In genomic region chr11:72407081-72407480, GRCm38 (mm10) we compare ENCODE assay signal across 15 mouse cellular contexts. TPM values are rescaled to one million over a fixed set of nuclear protein-coding genes. Genes with fewer than 3 reads are reported as not detected.
A peak's percentile ranks its signal among the peaks of the same experiment; 100 is the strongest.
DNase-seq lines count a peak whose midpoint lies in the region; ATAC-seq and TF ChIP-seq lines count a peak whose summit lies in the region.
"Had no signal": no experiment of that assay in that cellular context is flagged by ENCODE, and none has a peak within 500 bp of the region (broad histone marks: within the 10 kb centered on the region; RNA-seq: fewer than 3 reads in every experiment).

No protein-coding gene starts in this region.

- no peaks in the 10 kb centered on the region for H3K9me3 ChIP-seq in heart, embryonic 14.5 days (ENCODE audit: control insufficient read depth, low read length)
- no peaks in the 10 kb centered on the region for H3K9me3 ChIP-seq in lung, embryonic 16.5 days (ENCODE audit: control insufficient read depth, low read length)
- H3K9me3 ChIP-seq in intestine, embryonic 14.5 days (ENCODE audit: control insufficient read depth, low read length): no peaks in the 10 kb centered on the region
- no peaks in the 10 kb centered on the region for H3K9me3 ChIP-seq in stomach, postnatal 0 days (ENCODE audit: control insufficient read depth, low read length)
- H3K9me3 ChIP-seq: midbrain, embryonic 13.5 days had no signal

- 3% methylated on average over 3 of the region's 3 CpGs for WGBS in heart, embryonic 14.5 days
- 25% methylated on average over 3 of the region's 3 CpGs for WGBS in lung, embryonic 16.5 days
- 30% methylated on average over 3 of the region's 3 CpGs for WGBS in intestine, embryonic 14.5 days
- 34% methylated on average over 3 of the region's 3 CpGs for WGBS in stomach, postnatal 0 days

- ATAC-seq in heart, embryonic 14.5 days (ENCODE audit: insufficient number of reproducible peaks, insufficient read depth, low FRiP score, low read depth): no peak
- ATAC-seq in lung, embryonic 16.5 days (ENCODE audit: low read depth): no peak
- ATAC-seq in intestine, embryonic 14.5 days (replicated peaks; ENCODE audit: low FRiP score, low TSS enrichment, low read depth): no peak
- no peak for ATAC-seq in stomach, postnatal 0 days (ENCODE audit: low FRiP score, low TSS enrichment)
- ATAC-seq: forebrain, embryonic 16.5 days; midbrain, embryonic 13.5 days; Patski had no signal

- H3K4me2 ChIP-seq in heart, embryonic 14.5 days (ENCODE audit: low read length): peak overlapping the region; percentile 73
- H3K4me2 ChIP-seq in lung, embryonic 16.5 days (ENCODE audit: low read depth, low read length): peak overlapping the region; percentile 92
- peak overlapping the region; percentile 77 for H3K4me2 ChIP-seq in intestine, embryonic 14.5 days (ENCODE audit: low read length)
- H3K4me2 ChIP-seq in stomach, postnatal 0 days (replicated peaks; ENCODE audit: low read depth): peak overlapping the region; percentile 31; the same call in 1 of the 2 replicates
- H3K4me2 ChIP-seq: midbrain, embryonic 13.5 days had no signal

- peaks cover 31% of the 10 kb centered on the region for H3K36me3 ChIP-seq in heart, embryonic 14.5 days (ENCODE audit: control insufficient read depth, insufficient read depth, low read length)
- peaks cover 3% of the 10 kb centered on the region; the same call in 1 of the 2 replicates for H3K36me3 ChIP-seq in lung, embryonic 16.5 days (ENCODE audit: control insufficient read depth, insufficient read depth, low read length)
- H3K36me3 ChIP-seq in intestine, embryonic 14.5 days (ENCODE audit: control insufficient read depth, insufficient read depth, low read length): no peaks in the 10 kb centered on the region
- no peaks in the 10 kb centered on the region; the same call in 1 of the 2 replicates for H3K36me3 ChIP-seq in stomach, postnatal 0 days (ENCODE audit: control insufficient read depth, insufficient read depth, low read length)
- H3K36me3 ChIP-seq: midbrain, embryonic 13.5 days had no signal

- H3K9ac ChIP-seq in heart, embryonic 14.5 days (ENCODE audit: low read length): peak overlapping the region; percentile 67
- H3K9ac ChIP-seq in lung, embryonic 16.5 days (ENCODE audit: low read length): peak overlapping the region; percentile 93; the same call in 1 of the 2 replicates
- H3K9ac ChIP-seq in intestine, embryonic 14.5 days (ENCODE audit: low read length): no peak overlapping the region
- no peak overlapping the region for H3K9ac ChIP-seq in stomach, postnatal 0 days (ENCODE audit: low read length)
- H3K9ac ChIP-seq: midbrain, embryonic 13.5 days had no signal

- TF ChIP-seq EP300 in stomach, postnatal 0 days (optimal IDR thresholded peaks at IDR 0.05): no peak

- peak overlapping the region; percentile 31 to 93 for H3K4me3 ChIP-seq in heart, embryonic 14.5 days (ENCODE audit: control insufficient read depth in 1 of 2, insufficient read depth in 1 of 2, low read depth in 1 of 2, low read length in 2 of 2)
- H3K4me3 ChIP-seq in lung, embryonic 16.5 days (ENCODE audit: low read length): peak overlapping the region; percentile 96; the same call in 1 of the 2 replicates
- H3K4me3 ChIP-seq in intestine, embryonic 14.5 days (ENCODE audit: low read depth, low read length): no peak overlapping the region
- H3K4me3 ChIP-seq in stomach, postnatal 0 days (ENCODE audit: low read depth, low read length): no peak overlapping the region
- H3K4me3 ChIP-seq: midbrain, embryonic 13.5 days had no signal

- peaks cover 60 to 73% of the 10 kb centered on the region in 2 experiments for H3K4me1 ChIP-seq in heart, embryonic 14.5 days (ENCODE audit: control insufficient read depth in 2 of 2, insufficient read depth in 2 of 2, low read length in 2 of 2)
- H3K4me1 ChIP-seq in lung, embryonic 16.5 days (replicated peaks; ENCODE audit: control insufficient read depth, insufficient read depth, low read length): peaks cover 63% of the 10 kb centered on the region
- peaks cover 18% of the 10 kb centered on the region for H3K4me1 ChIP-seq in intestine, embryonic 14.5 days (replicated peaks; ENCODE audit: control insufficient read depth, insufficient read depth, low read length)
- peaks cover 3% of the 10 kb centered on the region for H3K4me1 ChIP-seq in stomach, postnatal 0 days (replicated peaks; ENCODE audit: control insufficient read depth, insufficient read depth)

- DNase-seq in heart, postnatal 36 days: no peak
- DNase-seq in lung, postnatal 10 days: no peak
- DNase-seq in intestine, embryonic 14.5 days (ENCODE audit: low spot score): no peak
- DNase-seq in stomach, postnatal 0 days (ENCODE audit: low spot score): peak; percentile 21
- DNase-seq in layer of hippocampus, adult 18-20 months (ENCODE audit: low spot score in 2 of 2): no peak
- DNase-seq: cerebellum, adult 9-10 months; layer of hippocampus, adult 9-11 months; right cerebral cortex, postnatal 4 days had no signal

- H3K27me3 ChIP-seq in heart, embryonic 14.5 days (ENCODE audit: control insufficient read depth, insufficient read depth, low read length): no peaks in the 10 kb centered on the region
- no peaks in the 10 kb centered on the region for H3K27me3 ChIP-seq in lung, embryonic 16.5 days (ENCODE audit: control insufficient read depth, insufficient read depth, low read depth, low read length)
- H3K27me3 ChIP-seq in intestine, embryonic 14.5 days (replicated peaks; ENCODE audit: control insufficient read depth, insufficient read depth, low read length): no peaks in the 10 kb centered on the region
- H3K27me3 ChIP-seq in stomach, postnatal 0 days (ENCODE audit: control insufficient read depth, insufficient read depth, low read length): no peaks in the 10 kb centered on the region
- H3K27me3 ChIP-seq: Patski had no signal

- intact Hi-C loops in heart, postnatal 36 days (cut with DNase I): no loop called here

- peak overlapping the region; percentile 95 to 96 for H3K27ac ChIP-seq in heart, embryonic 14.5 days (replicated peaks in 1 of 2; ENCODE audit: control insufficient read depth in 1 of 2, insufficient read depth in 1 of 2, low read depth in 2 of 2, low read length in 2 of 2)
- peak overlapping the region; percentile 94 for H3K27ac ChIP-seq in lung, embryonic 16.5 days (ENCODE audit: low read length)
- peak overlapping the region; percentile 48; the same call in 1 of the 2 replicates for H3K27ac ChIP-seq in intestine, embryonic 14.5 days (ENCODE audit: low read depth)
- peak overlapping the region; percentile 53; the same call in 1 of the 2 replicates for H3K27ac ChIP-seq in stomach, postnatal 0 days (replicated peaks)
- H3K27ac ChIP-seq: midbrain, embryonic 13.5 days had no signal

- TF ChIP-seq CTCF in stomach, postnatal 0 days (IDR thresholded peaks at IDR 0.05; ENCODE audit: low read depth): no peak

RNA-seq across cellular contexts. Expression of gene Smtnl2, which starts 4.4 kb away (rescaled TPM):
- 116 and 122 TPM in 2 replicates for polyA plus RNA-seq in heart, embryonic 14.5 days (2014; fragmentation: Nextera tagmentation; extraction: Ambion mirVana)
- total RNA-seq in heart, postnatal 36 days (2021): 10 to 100 TPM; 18.2 to 19.5 TPM
- polyA plus RNA-seq in lung, embryonic 16.5 days (2015; fragmentation: Nextera tagmentation; extraction: Ambion mirVana): 133 and 136 TPM in 2 replicates
- 26.2 and 34.5 TPM in 2 replicates for polyA plus RNA-seq in intestine, embryonic 14.5 days (2014; fragmentation: Nextera tagmentation; extraction: Ambion mirVana)
- polyA plus RNA-seq in stomach, postnatal 0 days (2015; fragmentation: Nextera tagmentation; extraction: Ambion mirVana): 25.8 and 26.9 TPM in 2 replicates
- total RNA-seq in layer of hippocampus, adult 18-20 months (2021): 1 to 10 TPM; 1.3 to 2.9 TPM

RNA-seq across cellular contexts. Expression of gene Ggt6, which starts 28.2 kb away (rescaled TPM):
- not detected in 2 replicates for polyA plus RNA-seq in heart, embryonic 14.5 days (2014; fragmentation: Nextera tagmentation; extraction: Ambion mirVana)
- total RNA-seq in heart, postnatal 36 days (2021): not detected
- polyA plus RNA-seq in lung, embryonic 16.5 days (2015; fragmentation: Nextera tagmentation; extraction: Ambion mirVana): 0.19 TPM in 1 of 2 replicates, not detected in the other
- polyA plus RNA-seq in intestine, embryonic 14.5 days (2014; fragmentation: Nextera tagmentation; extraction: Ambion mirVana): 6.7 and 7.0 TPM in 2 replicates
- polyA plus RNA-seq in stomach, postnatal 0 days (2015; fragmentation: Nextera tagmentation; extraction: Ambion mirVana): 12.9 and 13.0 TPM in 2 replicates
- total RNA-seq in layer of hippocampus, adult 18-20 months (2021): under 1 TPM in 1 of 2 experiments, not detected in 1; 0.25 TPM
- total RNA-seq: left cerebral cortex, postnatal 14 days had no signal
- polyA plus RNA-seq: forebrain, embryonic 16.5 days; midbrain, embryonic 13.5 days had no signal

RNA-seq across cellular contexts. Expression of gene Mybbp1a, which starts 34.1 kb away (rescaled TPM):
- polyA plus RNA-seq in heart, embryonic 14.5 days (2014; fragmentation: Nextera tagmentation; extraction: Ambion mirVana): 61.9 and 64.7 TPM in 2 replicates
- total RNA-seq in heart, postnatal 36 days (2021): 10 to 100 TPM; 45.9 to 46.8 TPM
- 106 and 126 TPM in 2 replicates for polyA plus RNA-seq in lung, embryonic 16.5 days (2015; fragmentation: Nextera tagmentation; extraction: Ambion mirVana)
- 173 and 184 TPM in 2 replicates for polyA plus RNA-seq in intestine, embryonic 14.5 days (2014; fragmentation: Nextera tagmentation; extraction: Ambion mirVana)
- 52.2 and 57.6 TPM in 2 replicates for polyA plus RNA-seq in stomach, postnatal 0 days (2015; fragmentation: Nextera tagmentation; extraction: Ambion mirVana)
- total RNA-seq in layer of hippocampus, adult 18-20 months (2021): 10 to 100 TPM; 54.6 to 56.8 TPM

RNA-seq across cellular contexts. Expression of gene Tekt1, which starts 44.8 kb away (rescaled TPM):
- 0.19 and 0.28 TPM in 2 replicates for polyA plus RNA-seq in heart, embryonic 14.5 days (2014; fragmentation: Nextera tagmentation; extraction: Ambion mirVana)
- not detected for total RNA-seq in heart, postnatal 36 days (2021)
- 17.8 and 22.4 TPM in 2 replicates for polyA plus RNA-seq in lung, embryonic 16.5 days (2015; fragmentation: Nextera tagmentation; extraction: Ambion mirVana)
- polyA plus RNA-seq in intestine, embryonic 14.5 days (2014; fragmentation: Nextera tagmentation; extraction: Ambion mirVana): 0.58 and 0.81 TPM in 2 replicates
- 0.13 TPM in 1 of 2 replicates, not detected in the other for polyA plus RNA-seq in stomach, postnatal 0 days (2015; fragmentation: Nextera tagmentation; extraction: Ambion mirVana)
- 1 to 10 TPM; 1.5 to 3.3 TPM for total RNA-seq in layer of hippocampus, adult 18-20 months (2021)
- polyA plus RNA-seq: liver, embryonic 16.5 days; Patski had no signal

Comparison
In these comparisons a context has a peak if more than half of its experiments do, and no peak if none do; other contexts are left out.
1. H3K4me2 ChIP-seq: peak in every context shown above with its lines; median percentile 92 in lung, embryonic 16.5 days; 77 in intestine, embryonic 14.5 days; 73 in heart, embryonic 14.5 days; 31 in stomach, postnatal 0 days.
2. H3K4me3 ChIP-seq: peak in heart, embryonic 14.5 days (2 of 2) and lung, embryonic 16.5 days (single experiment); none in intestine, embryonic 14.5 days (single experiment) and stomach, postnatal 0 days (single experiment).
3. H3K9ac ChIP-seq: peak in heart, embryonic 14.5 days (single experiment) and lung, embryonic 16.5 days (single experiment); none in intestine, embryonic 14.5 days (single experiment) and stomach, postnatal 0 days (single experiment).
4. Peak in every context shown above with its lines, with median percentiles within 50 percentile points of each other: H3K27ac ChIP-seq.